Mouse (Mus musculus) liver, embryonic 11.5 days (tissue): ENCODE results near the gene Tnks2. TPM values are rescaled to one million over a fixed set of nuclear protein-coding genes. Genes with fewer than 3 reads are reported as not detected.

Experiments used
- polyA plus RNA-seq: library from polyadenylated mRNA; unstranded; fragments of >200 nt; fragmentation: Nextera tagmentation; extraction: Ambion mirVana; gene quantifications from 2 replicates; pipeline ENCODE4 v1.2.1, GENCODE M21; 2014

The Tnks2 gene
- polyA plus RNA-seq, 1 experiment from 2014 or later = 53.9 TPM

Other genes with a start within 250 kb of the Tnks2 start
- gene Ppp1r3c, start 97.6 kb upstream of the Tnks2 start, polyA plus RNA-seq = 2.1 and 2.9 TPM in 2 replicates
- gene Fgfbp3, start 85.4 kb downstream of the Tnks2 start, polyA plus RNA-seq = 3.0 and 3.1 TPM in 2 replicates
- gene Btaf1, start 91.8 kb downstream of the Tnks2 start, polyA plus RNA-seq = 29.9 and 32.4 TPM in 2 replicates